Mouse (Mus musculus) bone marrow, adult 2 months (tissue): Measurements from ENCODE around the gene Kcnd3.

ENCODE experiments used
- CTCF ChIP-seq: fragments of 200-500 bp; IDR thresholded peaks from 2 replicates; pipeline ENCODE4 v1.5.1; 2011; ENCODE audit warnings: low read length, control low read depth; ENCODE audit not compliant: control insufficient read depth, insufficient read depth
- POLR2A ChIP-seq: fragments of 200-500 bp; IDR thresholded peaks from 2 replicates; pipeline ENCODE4 v1.6.1; 2011; ENCODE audit warnings: low read depth, mild to moderate bottlenecking, control low read depth, low read length, borderline replicate concordance; ENCODE audit not compliant: control insufficient read depth

DNA sequence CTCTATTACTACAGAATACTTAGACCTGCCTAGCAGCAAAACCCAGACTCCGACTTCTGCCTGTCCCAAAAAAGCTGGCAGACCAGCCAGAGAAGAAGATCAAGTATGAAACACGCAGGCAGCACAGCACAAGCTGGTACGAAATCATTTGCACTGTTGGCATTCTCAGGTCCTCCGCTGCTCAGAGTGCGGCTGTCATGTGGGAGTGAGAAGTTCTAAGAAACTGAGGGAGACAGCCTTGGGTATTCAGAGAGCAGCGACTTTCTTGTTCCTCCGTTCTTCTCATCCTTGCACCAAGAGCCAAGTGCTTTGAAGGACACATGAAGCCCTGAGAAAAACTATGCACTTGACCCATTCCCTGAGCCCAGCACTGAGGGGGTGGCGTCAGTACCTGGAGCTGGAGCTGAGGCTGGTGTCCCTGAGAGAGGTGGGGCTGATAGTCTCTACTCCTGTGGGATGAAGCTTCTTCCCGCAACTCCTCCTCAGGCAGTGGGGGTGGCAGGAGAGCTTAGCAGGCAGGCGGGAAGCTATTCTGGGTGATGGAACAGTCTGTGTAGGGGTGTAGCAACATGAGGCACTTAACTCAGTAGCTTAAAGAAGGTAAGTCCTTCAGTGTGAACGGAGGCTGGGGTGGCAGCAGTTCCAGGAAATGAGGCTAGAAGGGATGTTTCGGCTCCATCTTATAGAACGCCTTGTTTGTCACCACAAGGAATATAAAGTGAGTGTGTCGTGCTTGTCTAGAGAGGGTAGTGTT lies 241.4 kb downstream of the Kcnd3 start:
- no peak for TF ChIP-seq CTCF
- TF ChIP-seq POLR2A, result no peak
